Mouse (Mus musculus): ENCODE data around the gene Traf5. TPM values are rescaled to one million over a fixed set of nuclear protein-coding genes. Genes with fewer than 3 reads are reported as not detected.

Traf5 gene
- polyA plus RNA-seq, 1 experiment from 2014 or later = 20.7 TPM

DNA sequence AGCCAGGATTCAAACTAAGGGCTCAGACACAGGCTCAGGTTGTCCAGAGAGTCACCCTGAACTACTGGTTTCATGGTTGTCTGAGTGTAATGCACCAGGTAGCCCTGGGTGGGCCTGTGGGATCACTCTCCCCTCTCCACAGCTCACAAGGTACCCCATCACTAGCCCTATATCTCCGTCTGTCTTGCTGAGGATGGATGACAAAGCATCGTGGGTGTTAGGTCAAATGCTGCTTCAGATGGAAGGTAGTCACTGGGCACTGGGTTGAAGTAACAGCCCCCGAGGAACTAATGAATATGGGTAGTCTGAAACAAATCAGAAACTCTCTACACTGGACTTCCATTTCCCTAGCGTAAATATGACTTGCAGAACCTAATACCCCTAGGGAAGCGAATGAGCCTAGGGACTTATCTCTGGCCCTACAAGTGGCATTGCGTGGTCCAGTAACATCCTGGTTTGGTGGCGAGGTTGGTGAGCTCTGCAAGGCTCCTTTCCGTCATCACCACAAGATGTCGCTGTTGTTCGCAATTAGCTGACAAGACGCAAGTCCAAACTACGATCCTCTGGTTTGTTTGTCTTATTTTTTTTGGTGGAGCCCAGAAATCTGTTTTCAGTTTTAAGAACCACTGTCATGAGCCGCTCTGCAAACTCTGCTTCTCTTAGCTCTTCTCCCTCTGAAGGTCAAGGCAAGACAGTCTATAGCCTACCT, 127.4 kb downstream of the Traf5 start:
- H3K27ac ChIP-seq (ENCODE audit: low read length) = peak overlapping the region; percentile 34; the same call in 1 of the 2 replicates
- ATAC-seq = peak; percentile 68
- 14% methylated on average over 13 of the region's 13 CpGs for WGBS
- no peaks in the 10 kb centered on the region for H3K9me3 ChIP-seq (ENCODE audit: control insufficient read depth, low read length)
- H3K9ac ChIP-seq (ENCODE audit: low read depth, low read length) = no peak overlapping the region
- H3K4me3 ChIP-seq (ENCODE audit: low read length) = no peak overlapping the region
- H3K27me3 ChIP-seq (replicated peaks; ENCODE audit: control insufficient read depth, insufficient read depth, low read length) = no peaks in the 10 kb centered on the region
- no peak overlapping the region for H3K4me2 ChIP-seq (ENCODE audit: low read depth, low read length)
- H3K4me1 ChIP-seq (ENCODE audit: control insufficient read depth, insufficient read depth, low read length) = 0 out of 2 replicates have a peak, but pooled peaks cover 2% of the 10 kb centered on the region
- no peaks in the 10 kb centered on the region for H3K36me3 ChIP-seq (ENCODE audit: control insufficient read depth, insufficient read depth, low read length)

DNA sequence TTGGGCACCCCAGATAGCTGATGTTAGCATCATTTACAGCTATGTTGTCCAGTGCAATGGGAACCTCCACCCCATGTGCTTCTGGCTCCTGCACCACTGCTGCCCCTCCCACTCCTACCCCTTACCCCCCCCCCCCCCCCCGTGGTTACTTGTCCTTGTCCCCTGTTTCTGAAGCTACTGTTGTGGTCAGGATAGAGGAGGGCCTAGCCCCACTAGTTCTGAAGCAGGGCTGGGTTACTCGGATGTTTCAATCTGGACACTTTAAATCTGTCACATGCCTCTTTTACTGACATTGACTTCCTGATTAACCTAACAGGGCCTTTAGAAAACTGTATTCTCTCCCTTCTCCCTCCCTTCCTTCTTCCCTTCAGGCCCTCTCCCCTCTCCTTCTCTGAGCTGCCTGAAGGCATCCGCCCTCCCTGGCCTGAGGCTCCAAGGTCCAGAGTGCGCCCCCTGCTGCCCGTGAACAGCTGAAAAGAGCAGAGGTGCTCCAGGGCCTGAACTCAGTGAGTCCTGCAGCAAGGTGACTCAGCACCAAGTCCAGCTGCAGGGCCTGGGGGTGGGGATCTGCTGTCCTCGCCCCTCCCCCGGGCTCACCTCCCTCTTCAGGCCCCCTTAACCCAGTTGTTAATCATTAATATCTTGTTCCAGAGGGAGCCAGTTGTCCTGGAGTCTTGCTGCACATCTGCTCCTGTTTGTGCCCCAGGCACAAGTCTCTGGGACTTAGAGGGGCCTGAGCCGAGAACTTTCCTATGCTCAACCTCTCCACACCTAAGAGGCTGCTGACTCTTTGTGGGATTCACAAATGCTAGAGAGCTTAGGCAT, 128.2 kb downstream of the Traf5 start:
- Histone ChIP-seq H3K4me2 (ENCODE audit: low read depth, low read length) (no peak overlapping the region), H3K27ac (ENCODE audit: low read length) (peak overlapping the region; percentile 34; the same call in 1 of the 2 replicates), H3K4me1 (ENCODE audit: control insufficient read depth, insufficient read depth, low read length) (0 out of 2 replicates have a peak, but pooled peaks cover 2% of the 10 kb centered on the region), H3K27me3 (replicated peaks; ENCODE audit: control insufficient read depth, insufficient read depth, low read length) (no peaks in the 10 kb centered on the region), H3K36me3 (ENCODE audit: control insufficient read depth, insufficient read depth, low read length) (no peaks in the 10 kb centered on the region), H3K9me3 (ENCODE audit: control insufficient read depth, low read length) (no peaks in the 10 kb centered on the region), H3K9ac (ENCODE audit: low read depth, low read length) (no peak overlapping the region), H3K4me3 (ENCODE audit: low read length) (no peak overlapping the region)
- peak; percentile 94 for ATAC-seq
- WGBS = 24% methylated on average over 8 of the region's 8 CpGs

DNA sequence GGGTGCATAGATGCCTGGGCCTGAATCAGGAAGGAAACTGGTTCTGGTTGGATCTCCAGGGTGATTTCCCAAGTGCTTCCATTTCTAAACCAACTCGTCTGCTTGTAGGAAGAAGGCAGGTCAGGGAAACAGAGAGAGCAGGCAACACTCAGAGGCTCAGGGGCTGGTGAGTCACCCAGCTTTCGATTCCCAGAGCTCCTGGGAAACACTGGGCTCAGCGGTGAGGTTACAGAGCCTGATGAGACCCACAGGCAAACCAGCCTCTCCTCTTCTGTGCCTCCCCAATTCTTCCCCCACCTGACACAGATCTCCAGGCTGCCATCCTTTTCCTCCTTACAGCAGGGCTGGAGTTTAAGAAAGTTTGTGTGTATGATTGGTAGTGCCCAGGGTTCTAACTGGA, 128.9 kb downstream of the Traf5 start:
- Histone ChIP-seq H3K4me2 (ENCODE audit: low read depth, low read length) (no peak overlapping the region), H3K36me3 (ENCODE audit: control insufficient read depth, insufficient read depth, low read length) (no peaks in the 10 kb centered on the region), H3K9ac (ENCODE audit: low read depth, low read length) (no peak overlapping the region), H3K27ac (ENCODE audit: low read length) (no peak overlapping the region), H3K9me3 (ENCODE audit: control insufficient read depth, low read length) (no peaks in the 10 kb centered on the region), H3K27me3 (replicated peaks; ENCODE audit: control insufficient read depth, insufficient read depth, low read length) (no peaks in the 10 kb centered on the region), H3K4me3 (ENCODE audit: low read length) (no peak overlapping the region), H3K4me1 (ENCODE audit: control insufficient read depth, insufficient read depth, low read length) (0 out of 2 replicates have a peak, but pooled peaks cover 2% of the 10 kb centered on the region)
- no peak for ATAC-seq
- 74% methylated on average over 3 of the region's 3 CpGs for WGBS

DNA sequence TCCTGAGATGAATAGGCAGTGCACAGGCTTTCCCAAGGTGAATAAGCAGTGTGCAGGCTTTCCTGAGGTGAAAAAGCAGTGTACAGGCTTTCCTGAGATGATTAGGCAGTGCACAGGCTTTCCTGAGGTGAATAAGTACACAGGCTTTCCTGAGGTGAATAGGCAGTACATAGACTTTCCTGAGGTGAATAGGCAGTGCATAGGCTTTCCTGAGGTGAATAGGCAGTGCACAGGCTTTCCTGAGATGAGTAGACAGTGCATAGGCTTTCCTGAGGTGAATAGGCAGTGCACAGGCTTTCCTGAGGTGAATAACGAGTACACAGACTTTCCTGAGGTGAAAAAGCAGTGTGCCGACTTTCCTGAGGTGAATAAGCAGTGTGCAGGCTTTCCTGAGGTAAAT, 131.4 kb downstream of the Traf5 start:
- no peak overlapping the region for H3K4me2 ChIP-seq (ENCODE audit: low read depth, low read length)
- no peak overlapping the region for H3K27ac ChIP-seq (ENCODE audit: low read length)
- no peaks in the 10 kb centered on the region for H3K27me3 ChIP-seq (replicated peaks; ENCODE audit: control insufficient read depth, insufficient read depth, low read length)
- no peaks in the 10 kb centered on the region for H3K9me3 ChIP-seq (ENCODE audit: control insufficient read depth, low read length)
- ATAC-seq = no peak
- H3K9ac ChIP-seq (ENCODE audit: low read depth, low read length) = no peak overlapping the region
- no peaks in the 10 kb centered on the region for H3K36me3 ChIP-seq (ENCODE audit: control insufficient read depth, insufficient read depth, low read length)
- WGBS = 51% methylated on average over 2 of the region's 2 CpGs
- 0 out of 2 replicates have a peak, but pooled peaks cover 2% of the 10 kb centered on the region for H3K4me1 ChIP-seq (ENCODE audit: control insufficient read depth, insufficient read depth, low read length)
- H3K4me3 ChIP-seq (ENCODE audit: low read length) = no peak overlapping the region

DNA sequence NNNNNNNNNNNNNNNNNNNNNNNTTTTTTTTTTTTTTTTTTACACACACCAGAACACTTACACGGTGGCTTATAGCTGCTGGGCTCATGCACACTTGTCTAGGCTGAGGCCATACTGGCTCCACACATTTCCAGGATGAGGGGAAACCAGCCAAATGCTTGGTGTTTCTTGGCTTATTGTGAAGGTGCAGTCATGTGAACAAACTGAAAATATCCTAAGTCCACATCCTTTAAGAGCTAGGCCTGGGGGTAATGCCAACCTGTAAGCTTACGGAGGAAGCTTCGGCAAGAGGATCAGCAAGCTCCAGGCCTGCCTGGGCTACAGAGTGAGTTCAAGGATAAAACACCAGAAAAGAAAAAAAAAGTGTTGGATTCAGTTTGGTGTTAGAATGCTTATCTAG, 135.0 kb downstream of the Traf5 start:
- Histone ChIP-seq H3K4me1 (ENCODE audit: control insufficient read depth, insufficient read depth, low read length) (no peaks in the 10 kb centered on the region), H3K27ac (ENCODE audit: low read length) (no peak overlapping the region), H3K9me3 (ENCODE audit: control insufficient read depth, low read length) (no peaks in the 10 kb centered on the region), H3K36me3 (ENCODE audit: control insufficient read depth, insufficient read depth, low read length) (no peaks in the 10 kb centered on the region), H3K4me2 (ENCODE audit: low read depth, low read length) (no peak overlapping the region), H3K27me3 (replicated peaks; ENCODE audit: control insufficient read depth, insufficient read depth, low read length) (no peaks in the 10 kb centered on the region), H3K4me3 (ENCODE audit: low read length) (no peak overlapping the region), H3K9ac (ENCODE audit: low read depth, low read length) (no peak overlapping the region)
- ATAC-seq = no peak
- 87% methylated on average over 3 of the region's 3 CpGs for WGBS

DNA sequence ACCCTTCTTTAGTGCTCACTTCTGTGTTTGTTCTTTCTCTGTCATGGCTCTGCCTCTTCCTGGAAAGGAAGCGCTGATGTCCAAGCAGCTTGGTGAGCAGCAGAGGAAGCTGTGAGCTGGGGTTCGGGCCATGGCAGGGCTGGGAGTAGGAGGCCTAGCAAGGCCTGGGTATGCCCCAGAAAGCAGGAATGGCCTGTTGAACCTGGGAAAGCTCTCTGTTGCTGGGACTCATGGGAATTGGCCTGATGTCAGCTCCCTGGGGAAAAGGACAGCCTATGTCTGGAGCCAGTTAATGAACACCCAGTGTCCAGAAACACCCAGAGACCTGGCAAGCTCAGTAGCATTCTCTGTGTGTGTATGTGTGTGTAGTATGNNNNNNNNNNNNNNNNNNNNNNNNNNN, 135.5 kb downstream of the Traf5 start:
- H3K4me1 ChIP-seq (ENCODE audit: control insufficient read depth, insufficient read depth, low read length) = no peaks in the 10 kb centered on the region
- WGBS = 94% methylated on average over 2 of the region's 2 CpGs
- H3K27me3 ChIP-seq (replicated peaks; ENCODE audit: control insufficient read depth, insufficient read depth, low read length) = no peaks in the 10 kb centered on the region
- H3K4me3 ChIP-seq (ENCODE audit: low read length) = no peak overlapping the region
- H3K36me3 ChIP-seq (ENCODE audit: control insufficient read depth, insufficient read depth, low read length) = no peaks in the 10 kb centered on the region
- no peaks in the 10 kb centered on the region for H3K9me3 ChIP-seq (ENCODE audit: control insufficient read depth, low read length)
- peak; percentile 43; the same call in 1 of the 2 replicates for ATAC-seq
- 0 out of 2 replicates have a peak overlapping the region, but pooled peaks have one; percentile 10 for H3K9ac ChIP-seq (ENCODE audit: low read depth, low read length)
- H3K4me2 ChIP-seq (ENCODE audit: low read depth, low read length) = no peak overlapping the region
- 0 out of 2 replicates have a peak overlapping the region, but pooled peaks have one; percentile 24 for H3K27ac ChIP-seq (ENCODE audit: low read length)

DNA sequence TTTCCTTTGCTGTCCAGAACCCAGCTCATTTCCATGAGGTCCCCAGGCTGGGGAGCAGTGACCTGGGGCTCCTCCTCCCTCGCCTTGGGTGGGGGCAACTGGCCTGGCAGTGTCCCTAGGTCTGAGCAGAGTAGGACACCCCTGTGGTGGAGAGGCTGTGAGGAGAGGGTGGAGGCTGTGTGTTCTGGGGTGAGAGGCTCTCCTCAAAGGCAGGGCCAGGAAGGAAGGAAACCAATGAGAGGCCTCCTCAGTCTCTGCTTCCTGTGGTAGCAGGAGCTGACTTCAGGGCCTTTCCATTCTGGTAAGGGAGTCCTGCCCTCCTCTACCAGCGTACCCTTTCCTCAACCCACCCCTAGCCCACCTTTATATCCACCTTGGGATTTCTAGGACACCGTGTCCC, 136.1 kb downstream of the Traf5 start:
- Histone ChIP-seq H3K4me1 (ENCODE audit: control insufficient read depth, insufficient read depth, low read length) (no peaks in the 10 kb centered on the region), H3K9me3 (ENCODE audit: control insufficient read depth, low read length) (no peaks in the 10 kb centered on the region), H3K36me3 (ENCODE audit: control insufficient read depth, insufficient read depth, low read length) (no peaks in the 10 kb centered on the region), H3K27ac (ENCODE audit: low read length) (peak overlapping the region; percentile 49), H3K9ac (ENCODE audit: low read depth, low read length) (0 out of 2 replicates have a peak overlapping the region, but pooled peaks have one; percentile 10), H3K27me3 (replicated peaks; ENCODE audit: control insufficient read depth, insufficient read depth, low read length) (no peaks in the 10 kb centered on the region), H3K4me3 (ENCODE audit: low read length) (no peak overlapping the region), H3K4me2 (ENCODE audit: low read depth, low read length) (no peak overlapping the region)
- peak; percentile 29; the same call in 1 of the 2 replicates for ATAC-seq
- 79% methylated on average over 3 of the region's 3 CpGs for WGBS

DNA sequence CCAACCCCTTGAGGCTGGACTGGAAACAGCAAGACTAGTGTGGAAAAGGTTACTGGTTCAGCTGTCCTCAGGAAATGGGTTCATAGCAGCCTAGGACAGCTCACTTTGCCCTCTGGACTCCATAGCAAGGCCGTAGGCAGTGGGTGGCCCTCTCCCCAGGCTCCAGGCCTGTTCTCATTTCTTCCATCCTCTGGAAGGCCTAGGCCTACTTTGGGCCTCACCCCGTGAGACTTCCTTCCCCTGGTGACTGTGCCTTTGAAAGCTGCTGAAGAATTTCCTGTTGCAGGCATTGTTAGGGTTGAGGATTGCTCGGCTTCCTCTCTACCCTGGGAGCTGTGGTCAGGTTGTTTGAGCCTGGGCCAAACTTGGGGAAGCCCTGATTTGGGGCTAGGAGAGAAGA, 137.3 kb downstream of the Traf5 start:
- Histone ChIP-seq H3K9me3 (ENCODE audit: control insufficient read depth, low read length) (no peaks in the 10 kb centered on the region), H3K9ac (ENCODE audit: low read depth, low read length) (no peak overlapping the region), H3K4me2 (ENCODE audit: low read depth, low read length) (no peak overlapping the region), H3K36me3 (ENCODE audit: control insufficient read depth, insufficient read depth, low read length) (no peaks in the 10 kb centered on the region), H3K27me3 (replicated peaks; ENCODE audit: control insufficient read depth, insufficient read depth, low read length) (no peaks in the 10 kb centered on the region), H3K4me1 (ENCODE audit: control insufficient read depth, insufficient read depth, low read length) (no peaks in the 10 kb centered on the region), H3K4me3 (ENCODE audit: low read length) (no peak overlapping the region), H3K27ac (ENCODE audit: low read length) (peak overlapping the region; percentile 33; the same call in 1 of the 2 replicates)
- ATAC-seq = peak; percentile 45
- WGBS = 61% methylated on average over 3 of the region's 3 CpGs

DNA sequence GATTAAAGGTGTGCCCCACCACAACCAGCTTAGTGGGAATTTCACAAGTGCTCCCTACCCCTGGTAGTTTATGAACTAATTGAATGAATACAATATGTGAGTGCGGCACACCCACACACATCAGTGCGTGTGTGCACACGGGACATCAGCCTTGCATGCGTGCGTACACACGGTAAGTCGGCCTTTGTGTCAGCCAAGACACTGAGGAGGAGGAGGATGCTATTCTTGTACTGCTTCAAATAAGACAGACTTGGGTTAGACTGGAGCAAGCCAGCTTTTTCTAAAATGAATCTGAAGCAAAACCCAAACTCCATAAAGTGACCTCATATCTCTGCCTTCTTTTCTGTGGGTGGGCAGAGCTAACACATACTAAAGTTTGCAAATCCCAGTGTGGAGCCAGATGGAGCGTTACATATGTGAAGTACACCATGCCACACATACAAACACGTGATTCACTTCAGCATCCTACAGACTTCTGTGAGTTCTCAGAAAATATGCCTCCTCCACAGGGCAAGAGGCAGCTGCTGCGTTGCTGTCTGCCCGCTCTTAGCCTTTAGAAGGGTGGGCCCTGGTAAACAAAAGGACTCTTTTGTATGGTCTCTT, 139.5 kb downstream of the Traf5 start:
- no peaks in the 10 kb centered on the region for H3K9me3 ChIP-seq (ENCODE audit: control insufficient read depth, low read length)
- H3K27ac ChIP-seq (ENCODE audit: low read length) = no peak overlapping the region
- H3K9ac ChIP-seq (ENCODE audit: low read depth, low read length) = no peak overlapping the region
- H3K4me3 ChIP-seq (ENCODE audit: low read length) = no peak overlapping the region
- ATAC-seq = no peak
- no peak overlapping the region for H3K4me2 ChIP-seq (ENCODE audit: low read depth, low read length)
- WGBS = 86% methylated on average over 11 of the region's 11 CpGs
- no peaks in the 10 kb centered on the region for H3K27me3 ChIP-seq (replicated peaks; ENCODE audit: control insufficient read depth, insufficient read depth, low read length)
- H3K4me1 ChIP-seq (ENCODE audit: control insufficient read depth, insufficient read depth, low read length) = no peaks in the 10 kb centered on the region
- H3K36me3 ChIP-seq (ENCODE audit: control insufficient read depth, insufficient read depth, low read length) = no peaks in the 10 kb centered on the region
